Mouse (Mus musculus) cerebellum, adult 2 months (tissue): Measurements from ENCODE around the gene Zbtb7b. TPM values are rescaled to one million over a fixed set of nuclear protein-coding genes. Genes with fewer than 3 reads are reported as not detected.

Experiments
- DNase-seq, 2 experiments: peaks; one replicate each; pipeline ENCODE4 v3.0.0; 2021
- H3K27ac ChIP-seq: fragments of 200-500 bp; 2 replicates; pipeline ENCODE4 v1.5.1; 2012; ENCODE audit warnings: low read length, control low read depth, inconsistent platforms; ENCODE audit not compliant: insufficient read depth
- H3K27me3 ChIP-seq: fragments of 200-500 bp; 2 replicates; pipeline ENCODE4 v1.6.1; 2012; ENCODE audit warnings: inconsistent platforms, mild to moderate bottlenecking, low read length, moderate library complexity; ENCODE audit not compliant: control insufficient read depth, insufficient read depth
- H3K4me1 ChIP-seq: fragments of 200-500 bp; 2 replicates; pipeline ENCODE4 v1.6.1; 2011; ENCODE audit warnings: low read length; ENCODE audit not compliant: control insufficient read depth, insufficient read depth
- H3K4me3 ChIP-seq: fragments of 200-500 bp; replicated peaks from 2 replicates; pipeline ENCODE3; 2011; ENCODE audit warnings: mild to moderate bottlenecking, low read depth, low read length, control low read depth; ENCODE audit not compliant: insufficient read depth
- CTCF ChIP-seq: fragments of 200-500 bp; IDR thresholded peaks from 2 replicates; pipeline ENCODE4 v1.5.1; 2011; ENCODE audit warnings: low read depth, mild to moderate bottlenecking, control low read depth, low read length, moderate library complexity, borderline replicate concordance; ENCODE audit not compliant: insufficient read depth
- POLR2A ChIP-seq: fragments of 200-500 bp; IDR thresholded peaks from 2 replicates; pipeline ENCODE4 v1.6.1; 2011; ENCODE audit warnings: low read length, control low read depth, borderline replicate concordance; ENCODE audit not compliant: insufficient read depth
- whole genome bisulfite sequencing: fragments of 180-500 bp; shearing (Covaris S2); methylation state at CpG from one replicate; pipeline ENCODE4 v1.1.7; 2018; 5-methylcytosine and 5-hydroxymethylcytosine counted together
- polyA plus RNA-seq: library from polyadenylated mRNA; depleted of rRNA; stranded (reverse); fragments of >200 nt; gene quantifications from 2 replicates; pipeline ENCODE4 v1.2.3, GENCODE M21; 2012

The Zbtb7b gene
- polyA plus RNA-seq, 1 experiment = 43.3 TPM

DNA sequence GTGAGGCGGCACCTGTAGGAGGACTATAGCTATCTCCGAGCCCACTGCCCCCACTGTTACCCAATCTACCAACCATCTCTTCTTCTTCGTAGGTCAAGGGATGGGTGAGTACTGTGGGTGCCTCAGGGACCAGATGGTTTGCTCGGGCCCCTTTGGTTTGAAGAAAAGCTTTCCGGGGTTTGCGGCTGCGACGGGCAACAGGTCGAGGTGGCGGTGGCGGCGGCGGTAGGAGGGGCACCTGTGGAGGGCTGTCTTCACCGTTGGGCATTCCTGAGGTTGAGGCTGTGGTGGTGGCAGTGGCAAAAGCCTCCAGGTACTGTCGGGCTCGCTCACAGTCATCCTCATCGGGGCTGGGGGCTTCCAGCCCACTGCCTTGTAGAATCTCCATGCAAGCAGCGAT, 13.9 kb downstream of the Zbtb7b start:
- no peak for DNase-seq
- H3K4me3 ChIP-seq = no peak overlapping the region
- peaks cover 14% of the 10 kb centered on the region for H3K4me1 ChIP-seq
- H3K27ac ChIP-seq = no peak overlapping the region
- WGBS = 92% methylated on average over 18 of the region's 18 CpGs
- TF ChIP-seq POLR2A (no peak), CTCF (no peak)
- no peaks in the 10 kb centered on the region for H3K27me3 ChIP-seq

DNA sequence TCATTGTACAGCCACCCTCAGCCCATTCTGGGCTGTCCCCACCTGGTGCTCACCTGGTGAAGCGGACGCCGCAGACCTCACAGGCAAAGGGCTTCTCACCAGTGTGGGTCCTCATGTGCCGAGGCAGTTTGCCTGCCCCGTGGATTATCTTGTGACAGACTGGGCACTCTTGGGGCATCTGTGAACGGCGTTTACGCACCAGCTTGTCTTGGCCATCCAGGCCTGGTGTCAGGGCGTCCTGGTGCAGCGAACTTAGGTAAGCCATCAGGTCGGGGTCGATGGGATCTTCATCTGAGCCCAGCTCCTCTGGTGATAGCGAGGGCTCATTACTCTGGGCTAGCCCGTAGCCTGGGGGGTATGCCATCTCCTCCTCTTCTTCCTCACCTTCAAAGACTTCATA, 14.3 kb downstream of the Zbtb7b start:
- TF ChIP-seq CTCF = no peak
- no peak for DNase-seq
- H3K4me1 ChIP-seq = peaks cover 14% of the 10 kb centered on the region
- WGBS = 88% methylated on average over 14 of the region's 14 CpGs
- no peak overlapping the region for H3K4me3 ChIP-seq
- no peaks in the 10 kb centered on the region for H3K27me3 ChIP-seq
- H3K27ac ChIP-seq = no peak overlapping the region

DNA sequence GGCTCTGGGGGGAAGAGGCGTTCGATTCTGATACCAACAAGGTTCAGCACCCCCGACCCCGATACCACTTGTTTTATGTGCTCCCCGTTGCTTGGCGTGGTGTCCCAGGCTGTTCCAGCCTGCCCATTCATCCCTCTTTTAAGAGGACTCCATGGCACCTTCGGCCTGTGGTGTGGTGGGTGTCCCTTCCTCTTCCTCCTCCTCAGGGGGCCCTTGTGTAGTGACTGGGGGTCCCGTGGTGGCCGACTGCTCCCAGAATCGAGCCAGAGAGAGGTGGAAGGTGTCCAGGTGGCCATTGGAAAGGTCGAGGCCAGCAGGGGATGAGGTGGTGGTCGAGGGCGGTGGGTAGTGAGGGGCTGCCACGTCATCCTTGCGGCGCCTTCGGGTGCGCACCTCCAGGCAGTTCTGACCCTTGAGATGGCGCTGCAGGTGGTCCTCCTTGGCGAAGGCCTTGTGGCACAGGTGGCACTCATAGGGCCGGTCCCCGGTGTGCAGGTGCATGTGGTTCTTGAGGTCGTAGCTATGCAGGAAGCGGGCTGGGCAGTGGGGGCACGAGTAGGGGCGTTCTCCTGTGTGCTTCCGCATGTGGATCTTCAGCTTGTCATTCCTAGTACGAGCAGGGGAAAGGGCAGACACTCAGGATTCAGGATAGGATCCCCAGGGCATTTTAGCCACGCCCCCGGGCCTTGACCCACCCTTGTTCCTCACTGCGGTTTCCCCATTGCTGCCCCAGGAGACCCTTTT, 15.0 kb downstream of the Zbtb7b start:
- Histone ChIP-seq H3K4me3 (no peak overlapping the region), H3K27me3 (no peaks in the 10 kb centered on the region), H3K4me1 (peaks cover 13% of the 10 kb centered on the region), H3K27ac (no peak overlapping the region)
- 81% methylated on average over 31 of the region's 31 CpGs for WGBS
- peak in 1 of 2 experiments; percentile 23 for DNase-seq
- no peak for TF ChIP-seq POLR2A
- no peak for TF ChIP-seq CTCF

DNA sequence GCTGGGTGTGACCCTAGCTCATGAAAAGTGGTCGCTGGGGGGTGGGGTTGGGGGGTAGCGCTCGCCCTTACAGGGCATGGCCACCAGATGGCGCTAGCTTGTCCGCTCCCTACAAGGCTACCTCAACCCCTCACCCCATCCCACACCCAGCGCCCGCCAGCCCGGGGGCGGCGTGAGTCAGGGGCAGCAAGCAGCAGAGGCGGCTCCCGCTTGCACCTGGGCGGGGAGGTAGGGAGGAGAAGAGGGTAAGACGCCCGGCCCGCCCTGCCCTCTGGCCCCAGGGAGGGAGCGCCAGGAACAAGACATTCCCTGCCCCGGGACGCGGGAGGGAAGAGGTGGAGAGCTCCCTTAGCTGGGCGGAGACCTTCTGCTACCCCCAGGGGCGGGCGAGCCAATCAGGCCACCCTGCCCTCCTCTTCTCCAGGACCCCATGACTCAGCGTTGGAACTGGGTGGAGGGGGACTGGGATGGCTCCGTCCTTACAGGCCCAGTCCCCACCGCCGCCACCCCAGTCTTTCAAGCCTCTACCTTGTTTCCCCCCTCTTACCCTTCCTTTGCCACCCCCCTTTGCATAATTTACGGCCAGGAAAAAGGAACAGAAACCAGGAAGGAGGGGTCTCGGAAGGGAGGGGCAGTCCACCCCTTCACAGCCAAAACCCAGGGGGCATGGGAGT, 16.0 kb downstream of the Zbtb7b start:
- 0 out of 2 replicates have a peak, but pooled peaks cover 2% of the 10 kb centered on the region for H3K4me1 ChIP-seq
- no peak overlapping the region for H3K27ac ChIP-seq
- 9% methylated on average over 27 of the region's 29 CpGs for WGBS
- no peaks in the 10 kb centered on the region for H3K27me3 ChIP-seq
- TF ChIP-seq CTCF = peak; percentile 88
- no peak for TF ChIP-seq POLR2A
- peak; percentile 54 to 75 for DNase-seq
- H3K4me3 ChIP-seq = peak overlapping the region; percentile 53

DNA sequence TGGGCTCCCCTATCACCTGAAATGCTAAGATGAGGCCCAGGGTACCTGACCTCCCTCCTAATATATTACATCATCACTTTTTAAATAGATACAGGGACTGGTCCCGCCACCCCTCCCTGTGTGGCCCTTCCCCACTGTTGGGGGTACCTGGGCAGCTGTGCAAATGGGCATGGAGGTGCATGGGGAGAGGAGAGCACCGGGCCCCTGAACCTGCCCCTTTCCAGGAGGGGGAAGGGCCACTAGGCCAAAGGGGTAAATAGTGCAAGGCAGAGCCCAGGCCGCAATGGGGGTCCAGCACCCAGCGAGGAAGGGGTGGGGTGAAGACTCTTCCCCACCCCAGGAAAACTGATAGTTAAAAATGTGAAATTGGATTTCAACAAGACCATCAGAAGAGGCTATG, 16.7 kb downstream of the Zbtb7b start:
- 75% methylated on average over 4 of the region's 4 CpGs for WGBS
- Histone ChIP-seq H3K4me3 (no peak overlapping the region), H3K4me1 (0 out of 2 replicates have a peak, but pooled peaks cover 2% of the 10 kb centered on the region), H3K27ac (no peak overlapping the region), H3K27me3 (no peaks in the 10 kb centered on the region)
- peak in 1 of 2 experiments; percentile 19 for DNase-seq
- TF ChIP-seq CTCF (no peak), POLR2A (no peak)

DNA sequence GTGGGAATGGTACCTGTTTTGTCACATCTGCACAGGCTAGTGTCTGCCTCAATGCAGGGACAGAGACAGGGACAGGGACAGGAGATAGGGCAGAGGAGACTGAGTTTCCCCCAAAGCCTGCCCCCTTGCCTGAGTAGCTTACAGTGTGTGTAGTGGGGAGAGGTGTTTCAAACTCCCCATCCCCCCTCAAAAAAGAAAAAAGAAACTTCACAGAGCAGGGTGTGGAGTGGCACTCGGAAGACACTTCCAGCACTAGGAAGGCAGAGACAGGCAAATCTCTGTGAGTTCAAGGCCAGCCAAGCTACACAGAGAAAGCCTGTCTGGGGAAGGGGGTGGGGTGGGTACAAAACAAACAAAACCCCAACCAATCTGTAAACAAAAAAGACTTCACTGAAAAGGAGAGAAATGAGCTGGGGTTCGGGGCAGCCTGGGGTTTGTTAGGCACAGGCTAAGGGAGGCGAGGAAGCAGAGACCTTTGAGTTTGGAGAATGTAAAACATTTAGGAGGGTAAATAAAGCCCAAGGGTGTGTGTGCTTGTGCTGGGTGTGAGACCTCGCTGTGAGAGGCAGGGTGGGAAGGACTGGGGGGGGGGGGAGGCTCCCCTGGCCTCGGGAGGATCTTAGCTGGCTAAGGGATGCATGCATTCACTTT, 20.9 kb downstream of the Zbtb7b start:
- H3K27me3 ChIP-seq = no peaks in the 10 kb centered on the region
- WGBS = 52% methylated on average over 5 of the region's 5 CpGs
- 0 out of 2 replicates have a peak, but pooled peaks cover 2% of the 10 kb centered on the region for H3K4me1 ChIP-seq

DNA sequence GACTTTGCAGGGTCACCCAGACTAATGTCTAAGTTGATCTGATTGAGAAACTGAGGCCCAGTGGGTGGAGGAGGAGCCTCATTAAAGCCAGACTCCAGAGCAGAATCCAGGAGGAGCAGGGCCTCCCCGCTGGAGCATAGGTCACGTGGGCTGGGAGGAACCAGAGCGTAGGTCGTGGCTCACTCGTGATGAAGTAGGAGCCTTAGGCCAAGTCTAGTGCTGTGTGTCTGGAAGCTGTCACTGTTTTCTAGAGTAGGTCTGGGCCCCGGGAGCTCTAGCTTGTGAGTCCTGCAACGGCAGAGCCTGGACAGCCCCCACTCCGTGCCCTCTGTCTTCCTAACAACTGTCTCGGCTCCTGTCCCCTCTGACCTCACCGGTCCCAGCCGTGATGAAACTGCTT, 27.2 kb downstream of the Zbtb7b start:
- no peaks in the 10 kb centered on the region for H3K27me3 ChIP-seq
- H3K4me1 ChIP-seq = no peaks in the 10 kb centered on the region
- no peak overlapping the region for H3K27ac ChIP-seq
- DNase-seq = peak in 1 of 2 experiments; percentile 3
- TF ChIP-seq CTCF (no peak), POLR2A (no peak)
- H3K4me3 ChIP-seq = no peak overlapping the region
- WGBS = 70% methylated on average over 11 of the region's 11 CpGs

More for the DNA sequence above, 20.9 kb downstream of the Zbtb7b start:
- no peak overlapping the region for H3K4me3 ChIP-seq
- TF ChIP-seq CTCF (no peak), POLR2A (no peak)
- no peak overlapping the region for H3K27ac ChIP-seq
- DNase-seq = no peak
